Mouse (Mus musculus) liver, embryonic 16.5 days (tissue): Measurements from ENCODE around the gene Gnaz. TPM values are rescaled to one million over a fixed set of nuclear protein-coding genes. Genes with fewer than 3 reads are reported as not detected.

ENCODE experiments used
- ATAC-seq: fragments of 200-750 bp; cut with Nextera tagmentation; 2 replicates; pipeline ENCODE4 v1.8.0; 2017; ENCODE audit warnings: low read depth, mild to moderate bottlenecking, moderate number of reproducible peaks, moderate library complexity
- H3K27ac ChIP-seq: fragments of 300-500 bp; sonication (generic); 2 replicates; pipeline ENCODE4 v1.5.1; 2014; ENCODE audit warnings: mild to moderate bottlenecking, low read length
- H3K27me3 ChIP-seq: fragments of 300-500 bp; sonication (generic); 2 replicates; pipeline ENCODE4 v1.6.1; 2014; ENCODE audit warnings: low read depth, low read length, mixed read lengths; ENCODE audit not compliant: control insufficient read depth, insufficient read depth
- H3K36me3 ChIP-seq: fragments of 300-500 bp; sonication (generic); 2 replicates; pipeline ENCODE4 v1.6.1; 2014; ENCODE audit warnings: mild to moderate bottlenecking; ENCODE audit not compliant: control insufficient read depth, insufficient read depth
- H3K4me1 ChIP-seq: fragments of 300-500 bp; sonication (generic); 2 replicates; pipeline ENCODE4 v1.6.1; 2014; ENCODE audit warnings: low read depth, low read length, mixed read lengths; ENCODE audit not compliant: control insufficient read depth
- H3K4me2 ChIP-seq: fragments of 300-500 bp; sonication (generic); 2 replicates; pipeline ENCODE4 v1.6.1; 2014; ENCODE audit warnings: low read depth, low read length, mixed read lengths
- H3K4me3 ChIP-seq: fragments of 300-500 bp; sonication (generic); 2 replicates; pipeline ENCODE4 v1.5.1; 2014; ENCODE audit warnings: low read depth, mild to moderate bottlenecking, low read length
- H3K9ac ChIP-seq: fragments of 300-500 bp; sonication (generic); 2 replicates; pipeline ENCODE4 v1.6.1; 2014; ENCODE audit warnings: low read depth, low read length
- H3K9me3 ChIP-seq: fragments of 300-500 bp; sonication (generic); replicated peaks from 2 replicates; pipeline ENCODE4 v1.6.1; 2016; ENCODE audit warnings: low read length; ENCODE audit not compliant: control insufficient read depth
- WGBS: fragments of 180-500 bp; shearing (Covaris S2); extraction: QIAGEN DNeasy Blood & Tissue Kit; methylation state at CpG from one replicate; pipeline ENCODE4 v1.1.7; 2014; ENCODE audit not compliant: insufficient replicate concordance; 5-methylcytosine and 5-hydroxymethylcytosine counted together
- polyA plus RNA-seq: library from polyadenylated mRNA; unstranded; fragments of >200 nt; fragmentation: Nextera tagmentation; extraction: Ambion mirVana; gene quantifications from 2 replicates; pipeline ENCODE4 v1.2.1, GENCODE M21; 2015

The Gnaz gene
- polyA plus RNA-seq, 1 experiment from 2014 or later, result 2.8 TPM

DNA sequence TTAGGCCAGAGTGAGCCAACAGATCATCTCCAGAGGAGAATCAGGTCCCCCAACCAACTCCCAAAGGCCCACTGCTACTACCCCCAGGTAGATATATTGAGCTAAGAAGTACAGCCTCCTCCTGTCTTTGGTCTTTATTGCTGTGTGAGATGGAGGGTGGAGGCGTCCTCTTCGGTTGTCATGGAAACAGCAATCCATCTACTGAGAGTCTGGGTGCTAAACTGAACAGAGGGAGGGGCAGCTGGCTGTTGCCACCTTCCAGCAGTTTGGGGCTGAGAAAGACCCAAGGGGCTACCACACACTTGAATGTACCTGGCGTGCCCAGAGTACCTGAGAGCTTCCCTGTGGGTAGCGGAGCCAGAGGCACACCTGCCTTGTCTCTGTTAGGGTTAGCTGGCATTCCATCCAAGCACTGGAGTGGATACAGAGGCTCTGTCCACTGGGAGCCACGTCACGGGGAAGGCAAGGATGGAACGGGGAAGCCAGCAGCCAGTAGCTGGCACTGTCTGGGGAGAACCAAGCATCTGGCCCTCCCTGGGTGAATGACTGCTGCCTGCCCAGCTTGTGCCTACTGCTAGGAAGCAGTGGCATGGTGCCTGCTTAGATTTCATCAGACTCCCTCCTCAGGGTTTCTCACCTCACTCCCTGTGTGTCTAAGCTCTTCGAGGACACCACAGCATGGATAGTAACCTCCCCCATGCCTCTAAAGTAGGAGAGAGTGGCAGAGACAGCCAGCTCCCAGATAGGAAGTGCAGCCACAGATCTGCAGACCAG, 40.1 kb downstream of the Gnaz start:
- no peaks in the 10 kb centered on the region for H3K9me3 ChIP-seq
- no peak for ATAC-seq
- H3K27ac ChIP-seq, result no peak overlapping the region
- no peaks in the 10 kb centered on the region for H3K27me3 ChIP-seq
- H3K36me3 ChIP-seq, result no peaks in the 10 kb centered on the region
- H3K4me1 ChIP-seq, result no peaks in the 10 kb centered on the region; the same call in 1 of the 2 replicates
- H3K4me2 ChIP-seq, result no peak overlapping the region
- WGBS, result 65% methylated on average over 8 of the region's 8 CpGs
- no peak overlapping the region for H3K9ac ChIP-seq
- H3K4me3 ChIP-seq, result no peak overlapping the region

- H3K4me1 ChIP-seq, result no peaks in the 10 kb centered on the region
- H3K27ac ChIP-seq, result no peak overlapping the region
- no peak for ATAC-seq
- no peak overlapping the region for H3K4me2 ChIP-seq
- no peaks in the 10 kb centered on the region for H3K27me3 ChIP-seq
- no peaks in the 10 kb centered on the region for H3K9me3 ChIP-seq
- WGBS, result 80% methylated on average over 15 of the region's 15 CpGs
- H3K4me3 ChIP-seq, result no peak overlapping the region
- H3K36me3 ChIP-seq, result no peaks in the 10 kb centered on the region
- no peak overlapping the region for H3K9ac ChIP-seq
Observed at GRCm38 (mm10) chr10:75010704-75011103, 43.7 kb downstream of the Gnaz start.

- Histone ChIP-seq H3K4me2 (no peak overlapping the region), H3K27ac (no peak overlapping the region), H3K27me3 (no peaks in the 10 kb centered on the region), H3K36me3 (no peaks in the 10 kb centered on the region), H3K9ac (no peak overlapping the region), H3K4me1 (no peaks in the 10 kb centered on the region), H3K4me3 (no peak overlapping the region), H3K9me3 (no peaks in the 10 kb centered on the region)
- no peak for ATAC-seq
- WGBS, result 68% methylated on average over 14 of the region's 14 CpGs
Observed at GRCm38 (mm10) chr10:75015465-75015864, 48.5 kb downstream of the Gnaz start.

GRCm38 (mm10) chr10:75016481-75016880, 49.5 kb downstream of the Gnaz start:
- Histone ChIP-seq H3K4me3 (no peak overlapping the region), H3K9ac (no peak overlapping the region), H3K4me1 (no peaks in the 10 kb centered on the region), H3K27ac (no peak overlapping the region), H3K36me3 (no peaks in the 10 kb centered on the region), H3K4me2 (no peak overlapping the region), H3K9me3 (no peaks in the 10 kb centered on the region), H3K27me3 (no peaks in the 10 kb centered on the region)
- 67% methylated on average over 4 of the region's 4 CpGs for WGBS
- ATAC-seq, result no peak

DNA sequence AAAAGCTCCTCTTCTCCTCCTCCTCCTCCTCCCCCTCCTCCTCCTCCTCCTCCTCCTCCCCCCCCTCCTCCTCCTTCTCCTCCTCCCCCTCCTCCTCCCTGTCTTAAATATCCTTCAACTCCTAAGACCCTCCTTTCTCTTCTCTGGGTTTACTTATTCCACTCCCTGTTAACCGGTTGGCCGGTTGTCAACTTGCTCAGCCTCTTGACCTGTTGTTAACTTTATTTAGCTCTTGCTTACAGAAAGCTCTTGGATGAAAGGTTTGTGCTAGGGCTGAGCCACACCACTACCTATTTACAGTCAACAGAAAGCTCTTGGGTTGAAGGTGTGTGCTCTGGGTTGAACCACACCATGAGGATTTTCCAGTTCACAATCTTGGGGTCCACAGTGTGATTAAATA, 53.3 kb downstream of the Gnaz start:
- H3K36me3 ChIP-seq, result no peaks in the 10 kb centered on the region
- no peak for ATAC-seq
- no peaks in the 10 kb centered on the region for H3K27me3 ChIP-seq
- H3K9me3 ChIP-seq, result no peaks in the 10 kb centered on the region
- H3K27ac ChIP-seq, result no peak overlapping the region
- 66% methylated on average over 2 of the region's 2 CpGs for WGBS
- no peaks in the 10 kb centered on the region for H3K4me1 ChIP-seq
- H3K4me2 ChIP-seq, result no peak overlapping the region
- no peak overlapping the region for H3K9ac ChIP-seq
- H3K4me3 ChIP-seq, result no peak overlapping the region

DNA sequence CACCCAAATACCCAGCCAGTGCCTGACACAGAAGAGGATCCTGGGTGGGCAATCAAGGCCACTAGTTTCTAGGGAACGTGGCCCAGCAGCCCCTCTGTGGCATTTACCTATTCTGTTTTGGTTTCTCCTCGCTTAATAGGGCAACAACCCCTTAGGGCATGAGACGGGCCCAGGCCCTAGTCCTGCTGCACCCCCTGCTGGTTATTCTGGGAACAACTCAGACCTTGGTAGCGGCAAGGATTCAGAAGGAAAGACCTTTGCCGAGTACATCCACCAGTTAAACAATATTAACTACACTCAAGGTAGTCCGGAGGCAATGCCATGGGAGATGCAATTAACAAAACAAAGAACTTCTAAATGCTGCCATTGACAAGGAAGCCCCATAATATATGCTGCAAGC, 54.2 kb downstream of the Gnaz start:
- Histone ChIP-seq H3K9me3 (no peaks in the 10 kb centered on the region), H3K4me2 (no peak overlapping the region), H3K36me3 (no peaks in the 10 kb centered on the region), H3K27ac (no peak overlapping the region), H3K9ac (no peak overlapping the region), H3K4me1 (no peaks in the 10 kb centered on the region), H3K4me3 (no peak overlapping the region), H3K27me3 (no peaks in the 10 kb centered on the region)
- no peak for ATAC-seq
- WGBS, result 6% methylated on average over 6 of the region's 6 CpGs

GRCm38 (mm10) chr10:75026491-75026890, 59.5 kb downstream of the Gnaz start:
- ATAC-seq, result no peak
- Histone ChIP-seq H3K9me3 (no peaks in the 10 kb centered on the region), H3K9ac (no peak overlapping the region)

GRCm38 (mm10) chr10:75028743-75029142, 61.8 kb downstream of the Gnaz start:
- no peak for ATAC-seq
- H3K4me2 ChIP-seq, result no peak overlapping the region
- 27% methylated on average over 8 of the region's 8 CpGs for WGBS
- H3K4me3 ChIP-seq, result no peak overlapping the region
- H3K9me3 ChIP-seq, result no peaks in the 10 kb centered on the region
- no peaks in the 10 kb centered on the region for H3K36me3 ChIP-seq
- H3K9ac ChIP-seq, result no peak overlapping the region
- no peaks in the 10 kb centered on the region; the same call in 1 of the 2 replicates for H3K4me1 ChIP-seq
- no peak overlapping the region for H3K27ac ChIP-seq
- no peaks in the 10 kb centered on the region for H3K27me3 ChIP-seq

More at GRCm38 (mm10) chr10:75026491-75026890, 59.5 kb downstream of the Gnaz start:
- Histone ChIP-seq H3K4me1 (no peaks in the 10 kb centered on the region; the same call in 1 of the 2 replicates), H3K27me3 (no peaks in the 10 kb centered on the region), H3K4me2 (no peak overlapping the region), H3K4me3 (no peak overlapping the region), H3K27ac (no peak overlapping the region), H3K36me3 (no peaks in the 10 kb centered on the region)
- WGBS, result 68% methylated on average over 8 of the region's 8 CpGs

DNA sequence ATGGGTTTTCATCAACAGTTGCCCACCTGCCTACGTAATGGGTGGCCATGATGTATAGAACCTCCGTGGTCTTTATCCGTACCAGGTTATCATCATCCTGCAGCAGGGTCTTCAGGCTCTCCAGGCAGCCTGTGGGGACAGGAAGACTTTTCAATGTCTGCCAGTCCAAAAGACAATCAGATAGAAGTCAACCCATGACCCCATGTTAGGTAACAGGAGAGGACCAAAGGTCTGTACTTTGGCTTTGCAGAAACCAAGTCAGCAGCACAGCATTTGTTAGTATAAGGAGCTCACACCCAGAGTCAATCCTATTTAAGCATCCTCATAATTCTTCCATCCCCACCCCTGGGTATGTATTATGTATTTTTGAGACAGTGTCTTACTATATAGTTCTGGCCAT, 62.7 kb downstream of the Gnaz start:
- no peaks in the 10 kb centered on the region for H3K27me3 ChIP-seq
- H3K4me2 ChIP-seq, result no peak overlapping the region
- H3K9me3 ChIP-seq, result no peaks in the 10 kb centered on the region
- no peaks in the 10 kb centered on the region for H3K36me3 ChIP-seq
- 74% methylated on average over 3 of the region's 3 CpGs for WGBS
- H3K27ac ChIP-seq, result no peak overlapping the region
- no peak overlapping the region for H3K4me3 ChIP-seq
- peak; percentile 53; the same call in 1 of the 2 replicates for ATAC-seq
- no peak overlapping the region for H3K9ac ChIP-seq
- no peaks in the 10 kb centered on the region; the same call in 1 of the 2 replicates for H3K4me1 ChIP-seq
